Mouse (Mus musculus) lung, adult 2 months (tissue): ENCODE results near the gene Zfp282. TPM values are rescaled to one million over a fixed set of nuclear protein-coding genes. Genes with fewer than 3 reads are reported as not detected.

Source experiments
- DNase-seq: peaks from one replicate; pipeline ENCODE4 v3.0.0; 2022
- H3K4me1 ChIP-seq: fragments of 200-500 bp; 2 replicates; pipeline ENCODE4 v1.6.1; 2011; ENCODE audit warnings: low read length; ENCODE audit not compliant: control insufficient read depth, insufficient read depth
- H3K4me3 ChIP-seq: fragments of 200-500 bp; replicated peaks from 2 replicates; pipeline ENCODE3; 2011; ENCODE audit warnings: low read depth, mild to moderate bottlenecking, control low read depth, low read length; ENCODE audit errors: extremely low read depth
- CTCF ChIP-seq: fragments of 200-500 bp; IDR thresholded peaks from 2 replicates; pipeline ENCODE4 v1.5.1; 2011; ENCODE audit warnings: mild to moderate bottlenecking, low read length, control low read depth; ENCODE audit not compliant: insufficient read depth
- POLR2A ChIP-seq: fragments of 200-500 bp; IDR thresholded peaks from 2 replicates; pipeline ENCODE4 v1.6.1; 2011; ENCODE audit warnings: low read depth, mild to moderate bottlenecking, control low read depth, low read length, borderline replicate concordance; ENCODE audit errors: extremely low read depth
- WGBS: fragments of 180-500 bp; shearing (Covaris S2); methylation state at CpG from one replicate; pipeline ENCODE4 v1.1.7; 2018; 5-methylcytosine and 5-hydroxymethylcytosine counted together
- polyA plus RNA-seq: library from polyadenylated mRNA; depleted of rRNA; stranded (reverse); fragments of >200 nt; gene quantifications from 2 replicates; pipeline ENCODE4 v1.2.3, GENCODE M21; 2012

Gene Zfp282
- polyA plus RNA-seq, 1 experiment = 7.6 TPM

- WGBS = 85% methylated on average over 10 of the region's 10 CpGs
- TF ChIP-seq CTCF (no peak), POLR2A (no peak)
- H3K4me3 ChIP-seq = no peak overlapping the region
- H3K4me1 ChIP-seq = peaks cover 13% of the 10 kb centered on the region; the same call in 1 of the 2 replicates
- DNase-seq = no peak
Measured at GRCm38 (mm10) chr6:47880166-47880565, 3.2 kb downstream of the Zfp282 start.

- H3K4me3 ChIP-seq = no peak overlapping the region
- TF ChIP-seq CTCF = no peak
- TF ChIP-seq POLR2A = no peak
- 77% methylated on average over 8 of the region's 8 CpGs for WGBS
- H3K4me1 ChIP-seq = no peaks in the 10 kb centered on the region
- DNase-seq = no peak
Measured at GRCm38 (mm10) chr6:47888812-47889383, 11.9 kb downstream of the Zfp282 start.

- no peak for DNase-seq
- Histone ChIP-seq H3K4me1 (no peaks in the 10 kb centered on the region), H3K4me3 (no peak overlapping the region)
- TF ChIP-seq POLR2A = no peak
- TF ChIP-seq CTCF = no peak
- 83% methylated on average over 6 of the region's 6 CpGs for WGBS
Measured at GRCm38 (mm10) chr6:47899416-47899815, 22.4 kb downstream of the Zfp282 start.

- Histone ChIP-seq H3K4me1 (no peaks in the 10 kb centered on the region), H3K4me3 (no peak overlapping the region)
- TF ChIP-seq CTCF (no peak), POLR2A (no peak)
- 81% methylated on average over 4 of the region's 4 CpGs for WGBS
- no peak for DNase-seq
Measured at GRCm38 (mm10) chr6:47903587-47903986, 26.6 kb downstream of the Zfp282 start.

- H3K4me1 ChIP-seq = no peaks in the 10 kb centered on the region
- TF ChIP-seq POLR2A (no peak), CTCF (no peak)
- no peak for DNase-seq
- 85% methylated on average over 19 of the region's 19 CpGs for WGBS
- no peak overlapping the region for H3K4me3 ChIP-seq
Measured at GRCm38 (mm10) chr6:47904361-47904760, 27.4 kb downstream of the Zfp282 start.

GRCm38 (mm10) chr6:47904917-47905695 lies 28.1 kb downstream of the Zfp282 start:
- DNase-seq = no peak
- H3K4me1 ChIP-seq = no peaks in the 10 kb centered on the region
- no peak overlapping the region for H3K4me3 ChIP-seq
- 80% methylated on average over 44 of the region's 44 CpGs for WGBS
- TF ChIP-seq CTCF (no peak), POLR2A (no peak)

GRCm38 (mm10) chr6:47906326-47906725 lies 29.3 kb downstream of the Zfp282 start:
- WGBS = 98% methylated on average over 5 of the region's 5 CpGs
- TF ChIP-seq CTCF = no peak
- TF ChIP-seq POLR2A = no peak
- no peak overlapping the region for H3K4me3 ChIP-seq

GRCm38 (mm10) chr6:47909007-47909406 lies 32.0 kb downstream of the Zfp282 start:
- Histone ChIP-seq H3K4me1 (no peaks in the 10 kb centered on the region), H3K4me3 (no peak overlapping the region)
- TF ChIP-seq POLR2A (no peak), CTCF (no peak)
- WGBS = 89% methylated on average over 1 of the region's 1 CpGs
- DNase-seq = no peak

More at GRCm38 (mm10) chr6:47906326-47906725, 29.3 kb downstream of the Zfp282 start:
- DNase-seq = no peak
- no peaks in the 10 kb centered on the region for H3K4me1 ChIP-seq

GRCm38 (mm10) chr6:47911650-47912049 lies 34.6 kb downstream of the Zfp282 start:
- H3K4me3 ChIP-seq = no peak overlapping the region
- no peaks in the 10 kb centered on the region for H3K4me1 ChIP-seq
- 31% methylated on average over 1 of the region's 1 CpGs for WGBS
- TF ChIP-seq CTCF (no peak), POLR2A (no peak)
- no peak for DNase-seq

GRCm38 (mm10) chr6:47912991-47913390 lies 36.0 kb downstream of the Zfp282 start:
- DNase-seq = no peak
- Histone ChIP-seq H3K4me3 (no peak overlapping the region), H3K4me1 (no peaks in the 10 kb centered on the region)
- TF ChIP-seq POLR2A = no peak
- TF ChIP-seq CTCF = no peak
- 41% methylated on average over 3 of the region's 3 CpGs for WGBS

GRCm38 (mm10) chr6:47917051-47917450 lies 40.0 kb downstream of the Zfp282 start:
- Histone ChIP-seq H3K4me1 (peaks cover 8% of the 10 kb centered on the region), H3K4me3 (no peak overlapping the region)
- TF ChIP-seq CTCF = no peak
- TF ChIP-seq POLR2A = no peak
- DNase-seq = no peak
- WGBS = 73% methylated on average over 5 of the region's 5 CpGs
